ENCODE assay signal across 11 mouse cellular contexts in the genomic region with DNA sequence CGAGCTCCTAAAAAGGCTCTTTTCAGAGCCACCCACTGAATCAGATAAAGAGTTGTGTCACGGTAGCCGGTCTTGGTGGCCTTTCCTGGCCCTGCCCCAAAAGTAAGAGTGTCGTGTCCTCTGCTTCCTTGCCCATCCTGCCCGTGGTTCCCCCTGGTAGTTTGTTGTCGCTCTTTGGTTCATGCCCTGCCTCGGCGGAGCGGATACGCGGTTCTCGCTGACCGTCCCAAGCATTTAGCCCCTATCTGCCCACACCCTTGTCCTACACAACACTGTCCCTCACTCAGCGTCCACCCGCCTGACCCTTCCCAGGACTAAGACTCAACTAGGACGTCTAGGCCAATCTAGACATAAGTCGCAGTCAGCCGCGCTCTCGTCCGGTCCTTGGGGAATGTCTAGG. TPM values are rescaled to one million over a fixed set of nuclear protein-coding genes. Genes with fewer than 3 reads are reported as not detected.
DNase-seq lines count a peak whose midpoint lies in the region; ATAC-seq and TF ChIP-seq lines count a peak whose summit lies in the region.
"Not testable (repeated sequence)": the region's sequence is repeated elsewhere in the genome, so short reads cannot be mapped to it uniquely, and the experiment has no call there.
"Had no signal": no experiment of that assay in that cellular context is flagged by ENCODE, and none has a peak within 500 bp of the region (broad histone marks: within the 10 kb centered on the region; RNA-seq: fewer than 3 reads in every experiment).

No protein-coding gene starts in this region.

- not testable (repeated sequence) for H3K9me3 ChIP-seq in ES-Bruce4 (replicated peaks; ENCODE audit: control insufficient read depth, insufficient read depth, low read length, poor library complexity, severe bottlenecking); embryonic facial prominence, embryonic 14.5 days (ENCODE audit: control insufficient read depth, low read length); hindbrain, embryonic 12.5 days (replicated peaks); kidney, embryonic 16.5 days (ENCODE audit: low read length); liver, embryonic 14.5 days (ENCODE audit: control insufficient read depth, low read length); midbrain, embryonic 10.5 days (replicated peaks)

- not testable (repeated sequence) for TF ChIP-seq POLR2A in ES-Bruce4 (IDR thresholded peaks at IDR 0.05; ENCODE audit: insufficient read depth, low read length); olfactory bulb, adult 2 months (IDR thresholded peaks at IDR 0.05; ENCODE audit: insufficient read depth, low read depth, low read length)

- not testable (repeated sequence) for TF ChIP-seq EP300 in ES-Bruce4 (IDR thresholded peaks at IDR 0.05; ENCODE audit: insufficient read depth, low read depth, low read length)
- 0 out of 2 replicates have a peak, but pooled peaks have one; percentile 4 for TF ChIP-seq EP300 in liver, embryonic 14.5 days (IDR thresholded peaks at IDR 0.05; ENCODE audit: low read depth)

- intact Hi-C loops in gastrocnemius, adult 2 months (cut with DNase I) = not testable (repeated sequence)

- not testable (repeated sequence) for TF ChIP-seq CTCF in ES-Bruce4 (IDR thresholded peaks at IDR 0.05; ENCODE audit: low read depth, low read length); gastrocnemius, adult 2 months (IDR thresholded peaks at IDR 0.05); liver, embryonic 14.5 days (IDR thresholded peaks at IDR 0.05; ENCODE audit: low read depth); olfactory bulb, adult 2 months (IDR thresholded peaks at IDR 0.05; ENCODE audit: insufficient read depth, low read depth, low read length)

- ATAC-seq in embryonic facial prominence, embryonic 14.5 days (ENCODE audit: low read depth); hindbrain, embryonic 12.5 days (ENCODE audit: low FRiP score); kidney, embryonic 16.5 days (ENCODE audit: low FRiP score, low TSS enrichment): not testable (repeated sequence)
- ATAC-seq in liver, embryonic 14.5 days (ENCODE audit: insufficient read depth) = peak; percentile 61

- H3K27ac ChIP-seq in ES-Bruce4 (ENCODE audit: insufficient read depth, low read length) = peak overlapping the region; percentile 85
- peak overlapping the region; percentile 74 for H3K27ac ChIP-seq in embryonic facial prominence, embryonic 14.5 days (replicated peaks; ENCODE audit: low read depth, low read length)
- H3K27ac ChIP-seq in gastrocnemius, adult 2 months = peak overlapping the region; percentile 81
- H3K27ac ChIP-seq in hindbrain, embryonic 12.5 days = peak overlapping the region; percentile 77; the same call in 1 of the 2 replicates
- 0 out of 2 replicates have a peak overlapping the region, but pooled peaks have one; percentile 58 for H3K27ac ChIP-seq in kidney, embryonic 16.5 days (ENCODE audit: low read length)
- peak overlapping the region; percentile 83 for H3K27ac ChIP-seq in liver, embryonic 14.5 days
- H3K27ac ChIP-seq in midbrain, embryonic 10.5 days (replicated peaks) = peak overlapping the region; percentile 80
- H3K27ac ChIP-seq in olfactory bulb, adult 2 months (ENCODE audit: insufficient read depth, low read depth, low read length) = not testable (repeated sequence)

- not testable (repeated sequence) for H3K4me2 ChIP-seq in embryonic facial prominence, embryonic 14.5 days (ENCODE audit: low read depth, low read length); liver, embryonic 14.5 days (ENCODE audit: low read depth)
- H3K4me2 ChIP-seq in hindbrain, embryonic 12.5 days (replicated peaks) = peak overlapping the region; percentile 41
- H3K4me2 ChIP-seq in kidney, embryonic 16.5 days (replicated peaks; ENCODE audit: low read depth, low read length) = peak overlapping the region; percentile 23; the same call in 1 of the 2 replicates

- peak overlapping the region; percentile 66; the same call in 1 of the 2 replicates for H3K9ac ChIP-seq in ES-Bruce4 (ENCODE audit: low read depth, poor library complexity, severe bottlenecking)
- H3K9ac ChIP-seq in embryonic facial prominence, embryonic 14.5 days (ENCODE audit: low read depth, low read length) = peak overlapping the region; percentile 53
- not testable (repeated sequence) for H3K9ac ChIP-seq in hindbrain, embryonic 12.5 days
- 0 out of 2 replicates have a peak overlapping the region, but pooled peaks have one; percentile 55 for H3K9ac ChIP-seq in kidney, embryonic 16.5 days (replicated peaks; ENCODE audit: low read length)
- peak overlapping the region; percentile 64 for H3K9ac ChIP-seq in liver, embryonic 14.5 days (replicated peaks)

- H3K4me3 ChIP-seq in ES-Bruce4 (ENCODE audit: low read depth, low read length) = peak overlapping the region; percentile 77
- peak overlapping the region; percentile 29 for H3K4me3 ChIP-seq in embryonic facial prominence, embryonic 14.5 days (ENCODE audit: low read depth, low read length)
- H3K4me3 ChIP-seq in gastrocnemius, adult 2 months = peak overlapping the region; percentile 68
- peak overlapping the region; percentile 31 for H3K4me3 ChIP-seq in hindbrain, embryonic 12.5 days
- peak overlapping the region; percentile 38 for H3K4me3 ChIP-seq in kidney, embryonic 16.5 days (ENCODE audit: low read length)
- H3K4me3 ChIP-seq in liver, embryonic 14.5 days (ENCODE audit: insufficient read depth in 1 of 2, low read depth in 2 of 2, low read length in 2 of 2) = peak overlapping the region; percentile 21 to 63; a peak in 3 of 4 replicates
- H3K4me3 ChIP-seq in midbrain, embryonic 10.5 days = peak overlapping the region; percentile 47
- H3K4me3 ChIP-seq in olfactory bulb, adult 2 months (ENCODE audit: insufficient read depth, low read depth, low read length) = peak overlapping the region; percentile 52

- not testable (repeated sequence) for H3K36me3 ChIP-seq in ES-Bruce4 (ENCODE audit: control insufficient read depth, insufficient read depth, low read length, poor library complexity, severe bottlenecking); embryonic facial prominence, embryonic 14.5 days (ENCODE audit: control insufficient read depth, insufficient read depth, low read length); hindbrain, embryonic 12.5 days; kidney, embryonic 16.5 days (ENCODE audit: insufficient read depth, low read length); liver, embryonic 14.5 days (replicated peaks; ENCODE audit: control insufficient read depth, insufficient read depth, low read depth); midbrain, embryonic 10.5 days

- H3K27me3 ChIP-seq in ES-Bruce4 (ENCODE audit: control insufficient read depth, insufficient read depth, low read length, poor library complexity, severe bottlenecking); embryonic facial prominence, embryonic 14.5 days (replicated peaks; ENCODE audit: control insufficient read depth, insufficient read depth, low read length); hindbrain, embryonic 12.5 days; kidney, embryonic 16.5 days (ENCODE audit: insufficient read depth, low read length); liver, embryonic 14.5 days (ENCODE audit: control insufficient read depth, insufficient read depth, low read length); midbrain, embryonic 10.5 days (ENCODE audit: low read depth, poor library complexity, severe bottlenecking): not testable (repeated sequence)

- 1% methylated on average over 9 of the region's 21 CpGs for WGBS in embryonic facial prominence, embryonic 14.5 days
- under 1% methylated on average over 10 of the region's 21 CpGs for WGBS in hindbrain, embryonic 12.5 days
- WGBS in kidney, embryonic 16.5 days = 0% methylated on average over 9 of the region's 21 CpGs
- 1% methylated on average over 10 of the region's 21 CpGs for WGBS in liver, embryonic 14.5 days (ENCODE audit: insufficient replicate concordance)
- under 1% methylated on average over 10 of the region's 21 CpGs for WGBS in midbrain, embryonic 10.5 days
- 0% methylated on average over 11 of the region's 21 CpGs for WGBS in olfactory bulb, adult 2 months

- H3K4me1 ChIP-seq in ES-Bruce4 (ENCODE audit: control insufficient read depth, insufficient read depth, low read length); olfactory bulb, adult 2 months (ENCODE audit: control insufficient read depth, insufficient read depth, low read length): not testable (repeated sequence)
- peaks cover 19% of the 10 kb centered on the region for H3K4me1 ChIP-seq in embryonic facial prominence, embryonic 14.5 days (ENCODE audit: control insufficient read depth, insufficient read depth, low read length)
- peaks cover 18% of the 10 kb centered on the region for H3K4me1 ChIP-seq in hindbrain, embryonic 12.5 days
- H3K4me1 ChIP-seq in kidney, embryonic 16.5 days (ENCODE audit: insufficient read depth, low read length) = peaks cover 37% of the 10 kb centered on the region
- peaks cover 30 to 45% of the 10 kb centered on the region in 2 experiments for H3K4me1 ChIP-seq in liver, embryonic 14.5 days (replicated peaks; ENCODE audit: control insufficient read depth in 2 of 2, insufficient read depth in 2 of 2, low read length in 1 of 2)
- H3K4me1 ChIP-seq in midbrain, embryonic 10.5 days = peaks cover 35% of the 10 kb centered on the region

- DNase-seq in embryonic facial prominence, embryonic 14.5 days (ENCODE audit: low spot score); gastrocnemius, adult 2 months; liver, embryonic 14.5 days (ENCODE audit: low read depth in 3 of 3, low spot score in 3 of 3); midbrain, embryonic 10.5 days (ENCODE audit: low spot score): not testable (repeated sequence)

RNA-seq across cellular contexts. Expression of gene Hist2h3c1, which starts 0.5 kb away (rescaled TPM):
- polyA plus RNA-seq in ES-Bruce4 (2011; ENCODE audit: insufficient read depth, insufficient read length, low read depth, missing spikeins) = 1.3 and 3.0 TPM in 2 replicates
- polyA plus RNA-seq in embryonic facial prominence, embryonic 14.5 days (2014; fragmentation: Nextera tagmentation; extraction: Ambion mirVana) = 0.48 TPM in 1 of 2 replicates, not detected in the other
- total RNA-seq in gastrocnemius, adult 2 months (2021) = not detected
- 0.71 and 0.91 TPM in 2 replicates for polyA plus RNA-seq in hindbrain, embryonic 12.5 days (2016; fragmentation: Nextera tagmentation; extraction: Ambion mirVana)
- 0.24 and 1.1 TPM in 2 replicates for polyA plus RNA-seq in kidney, embryonic 16.5 days (2015; fragmentation: Nextera tagmentation; extraction: Ambion mirVana)
- 2.4 and 3.6 TPM in 2 replicates for polyA plus RNA-seq in liver, embryonic 14.5 days (2012; rRNA removed)
- 2.6 and 5.7 TPM in 2 replicates for polyA plus RNA-seq in liver, embryonic 14.5 days (2014; fragmentation: Nextera tagmentation; extraction: Ambion mirVana)
- polyA plus RNA-seq in midbrain, embryonic 10.5 days (2016; fragmentation: Nextera tagmentation; extraction: Ambion mirVana) = 0.70 and 0.86 TPM in 2 replicates
- not detected in 2 replicates for polyA plus RNA-seq in olfactory bulb, adult 2 months (2012; ENCODE audit: insufficient read depth, insufficient read length, low replicate concordance, missing spikeins)
- total RNA-seq: gastrocnemius, postnatal 25 days had no signal
- polyA plus RNA-seq: myocyte, Patski had no signal

RNA-seq across cellular contexts. Expression of gene Hist2h2aa1, which starts 0.7 kb away (rescaled TPM):
- polyA plus RNA-seq in ES-Bruce4 (2011; ENCODE audit: insufficient read depth, insufficient read length, low read depth, missing spikeins) = not detected in 2 replicates
- 19.8 and 22.0 TPM in 2 replicates for polyA plus RNA-seq in embryonic facial prominence, embryonic 14.5 days (2014; fragmentation: Nextera tagmentation; extraction: Ambion mirVana)
- total RNA-seq in gastrocnemius, adult 2 months (2021) = 1 to 10 TPM in 1 of 2 experiments, not detected in 1; 2.7 TPM
- 16.0 and 22.0 TPM in 2 replicates for polyA plus RNA-seq in hindbrain, embryonic 12.5 days (2016; fragmentation: Nextera tagmentation; extraction: Ambion mirVana)
- polyA plus RNA-seq in kidney, embryonic 16.5 days (2015; fragmentation: Nextera tagmentation; extraction: Ambion mirVana) = 12.9 and 14.2 TPM in 2 replicates
- 45.7 and 46.3 TPM in 2 replicates for polyA plus RNA-seq in liver, embryonic 14.5 days (2012; rRNA removed)
- polyA plus RNA-seq in liver, embryonic 14.5 days (2014; fragmentation: Nextera tagmentation; extraction: Ambion mirVana) = 32.0 TPM in 2 replicates
- polyA plus RNA-seq in midbrain, embryonic 10.5 days (2016; fragmentation: Nextera tagmentation; extraction: Ambion mirVana) = 13.7 TPM in 2 replicates
- not detected in 2 replicates for polyA plus RNA-seq in olfactory bulb, adult 2 months (2012; ENCODE audit: insufficient read depth, insufficient read length, low replicate concordance, missing spikeins)
- polyA plus RNA-seq: myocyte had no signal

RNA-seq across cellular contexts. Expression of gene Hist2h2aa2, which starts 5.9 kb away (rescaled TPM):
- 17.2 and 30.9 TPM in 2 replicates for polyA plus RNA-seq in ES-Bruce4 (2011; ENCODE audit: insufficient read depth, insufficient read length, low read depth, missing spikeins)
- polyA plus RNA-seq in embryonic facial prominence, embryonic 14.5 days (2014; fragmentation: Nextera tagmentation; extraction: Ambion mirVana) = 46.9 and 57.6 TPM in 2 replicates
- 100 to 1,000 TPM; 172 to 190 TPM for total RNA-seq in gastrocnemius, adult 2 months (2021)
- polyA plus RNA-seq in hindbrain, embryonic 12.5 days (2016; fragmentation: Nextera tagmentation; extraction: Ambion mirVana) = 49.8 and 72.3 TPM in 2 replicates
- polyA plus RNA-seq in kidney, embryonic 16.5 days (2015; fragmentation: Nextera tagmentation; extraction: Ambion mirVana) = 46.3 and 49.3 TPM in 2 replicates
- 32.9 and 34.5 TPM in 2 replicates for polyA plus RNA-seq in liver, embryonic 14.5 days (2012; rRNA removed)
- 34.2 and 39.0 TPM in 2 replicates for polyA plus RNA-seq in liver, embryonic 14.5 days (2014; fragmentation: Nextera tagmentation; extraction: Ambion mirVana)
- polyA plus RNA-seq in midbrain, embryonic 10.5 days (2016; fragmentation: Nextera tagmentation; extraction: Ambion mirVana) = 24.3 and 34.9 TPM in 2 replicates
- polyA plus RNA-seq in olfactory bulb, adult 2 months (2012; ENCODE audit: insufficient read depth, insufficient read length, low replicate concordance, missing spikeins) = not detected in 2 replicates

RNA-seq across cellular contexts. Expression of gene Hist2h3c2, which starts 7.1 kb away (rescaled TPM):
- 23.1 and 41.5 TPM in 2 replicates for polyA plus RNA-seq in ES-Bruce4 (2011; ENCODE audit: insufficient read depth, insufficient read length, low read depth, missing spikeins)
- polyA plus RNA-seq in embryonic facial prominence, embryonic 14.5 days (2014; fragmentation: Nextera tagmentation; extraction: Ambion mirVana) = 5.2 and 5.3 TPM in 2 replicates
- 1 to 10 TPM; 5.4 to 5.6 TPM for total RNA-seq in gastrocnemius, adult 2 months (2021)
- 4.9 and 6.7 TPM in 2 replicates for polyA plus RNA-seq in hindbrain, embryonic 12.5 days (2016; fragmentation: Nextera tagmentation; extraction: Ambion mirVana)
- polyA plus RNA-seq in kidney, embryonic 16.5 days (2015; fragmentation: Nextera tagmentation; extraction: Ambion mirVana) = 3.1 and 3.7 TPM in 2 replicates
- 91.6 and 122 TPM in 2 replicates for polyA plus RNA-seq in liver, embryonic 14.5 days (2012; rRNA removed)
- polyA plus RNA-seq in liver, embryonic 14.5 days (2014; fragmentation: Nextera tagmentation; extraction: Ambion mirVana) = 13.6 and 14.6 TPM in 2 replicates
- 8.1 TPM in 2 replicates for polyA plus RNA-seq in midbrain, embryonic 10.5 days (2016; fragmentation: Nextera tagmentation; extraction: Ambion mirVana)
- not detected in 2 replicates for polyA plus RNA-seq in olfactory bulb, adult 2 months (2012; ENCODE audit: insufficient read depth, insufficient read length, low replicate concordance, missing spikeins)

RNA-seq across cellular contexts. Expression of gene Hist2h4, which starts 17.1 kb away (rescaled TPM):
- 3.6 and 4.0 TPM in 2 replicates for polyA plus RNA-seq in ES-Bruce4 (2011; ENCODE audit: insufficient read depth, insufficient read length, low read depth, missing spikeins)
- polyA plus RNA-seq in embryonic facial prominence, embryonic 14.5 days (2014; fragmentation: Nextera tagmentation; extraction: Ambion mirVana) = 6.9 TPM in 2 replicates
- 1 to 10 TPM; 5.7 to 6.6 TPM for total RNA-seq in gastrocnemius, adult 2 months (2021)
- 5.0 and 10.9 TPM in 2 replicates for polyA plus RNA-seq in hindbrain, embryonic 12.5 days (2016; fragmentation: Nextera tagmentation; extraction: Ambion mirVana)
- 8.0 and 10.8 TPM in 2 replicates for polyA plus RNA-seq in kidney, embryonic 16.5 days (2015; fragmentation: Nextera tagmentation; extraction: Ambion mirVana)
- 12.2 and 16.3 TPM in 2 replicates for polyA plus RNA-seq in liver, embryonic 14.5 days (2012; rRNA removed)
- 15.1 TPM in 2 replicates for polyA plus RNA-seq in liver, embryonic 14.5 days (2014; fragmentation: Nextera tagmentation; extraction: Ambion mirVana)
- polyA plus RNA-seq in midbrain, embryonic 10.5 days (2016; fragmentation: Nextera tagmentation; extraction: Ambion mirVana) = 12.2 and 12.6 TPM in 2 replicates
- not detected in 2 replicates for polyA plus RNA-seq in olfactory bulb, adult 2 months (2012; ENCODE audit: insufficient read depth, insufficient read length, low replicate concordance, missing spikeins)

Comparison
In these comparisons a context has a peak if more than half of its experiments do, and no peak if none do; other contexts are left out.
1. RNA of gene Hist2h2aa1, which starts 0.7 kb away (polyA plus RNA-seq): 32.0 to 46.3 TPM in liver, embryonic 14.5 days, 19.8 to 22.0 TPM in embryonic facial prominence, embryonic 14.5 days, 16.0 to 22.0 TPM in hindbrain, embryonic 12.5 days, 12.9 to 14.2 TPM in kidney, embryonic 16.5 days and 13.7 TPM in midbrain, embryonic 10.5 days; not detected in ES-Bruce4 and not detected in olfactory bulb, adult 2 months; every median in the first group is over 10 times any median in the second.
2. RNA of gene Hist2h2aa2, which starts 5.9 kb away (polyA plus RNA-seq): 49.8 to 72.3 TPM in hindbrain, embryonic 12.5 days, 46.9 to 57.6 TPM in embryonic facial prominence, embryonic 14.5 days, 46.3 to 49.3 TPM in kidney, embryonic 16.5 days, 32.9 to 39.0 TPM in liver, embryonic 14.5 days, 24.3 to 34.9 TPM in midbrain, embryonic 10.5 days and 17.2 to 30.9 TPM in ES-Bruce4; not detected in olfactory bulb, adult 2 months; every median in the first group is over 10 times any median in the second.
3. Peak in every context shown above with its lines, with median percentiles within 50 percentile points of each other: H3K4me3 ChIP-seq.